Mouse (Mus musculus): ENCODE measurements at regions not wholly inside any gene's neighbourhood (a gene's known extent, or its start where the extent isn't known, plus 50 kb on each side); places are given as distances from the start of the nearest gene placed in this dataset.
"Not testable (repeated sequence)": the region's sequence is repeated elsewhere in the genome, so short reads cannot be mapped to it uniquely, and the experiment has no call there.

DNA sequence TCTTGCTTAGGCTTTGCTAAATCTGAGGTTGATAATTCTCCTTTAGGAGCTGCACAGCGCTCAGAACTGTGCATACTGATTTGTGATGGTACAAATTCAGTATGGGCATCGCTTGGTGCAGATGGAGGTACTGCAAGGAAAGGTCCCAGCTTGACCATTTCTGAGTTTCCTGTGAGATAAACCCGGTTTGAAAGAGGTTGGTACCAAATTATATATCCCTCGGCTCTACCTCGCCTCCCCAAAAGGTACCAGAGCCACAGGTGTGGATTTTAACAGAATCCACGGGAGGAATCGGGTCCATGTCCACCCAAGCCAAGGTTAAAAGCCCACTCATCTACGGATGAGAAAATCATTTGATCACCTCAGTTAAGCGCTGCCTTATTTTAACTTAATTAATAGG is 172.5 kb upstream of the Zfp808 start:
- not testable (repeated sequence) for H3K36me3 ChIP-seq (ENCODE audit: control insufficient read depth, insufficient read depth, low read length); H3K4me1 ChIP-seq (ENCODE audit: control insufficient read depth, insufficient read depth, low read length); H3K4me2 ChIP-seq (ENCODE audit: low read length); H3K27ac ChIP-seq (ENCODE audit: low read length); H3K4me3 ChIP-seq (ENCODE audit: low read depth, low read length); ATAC-seq; H3K9ac ChIP-seq (ENCODE audit: low read depth, low read length); H3K9me3 ChIP-seq (replicated peaks; ENCODE audit: control insufficient read depth, low read length, poor library complexity, severe bottlenecking); H3K27me3 ChIP-seq (ENCODE audit: control insufficient read depth, insufficient read depth, low read depth, low read length)
- WGBS: 85% methylated on average over 7 of the region's 9 CpGs

DNA sequence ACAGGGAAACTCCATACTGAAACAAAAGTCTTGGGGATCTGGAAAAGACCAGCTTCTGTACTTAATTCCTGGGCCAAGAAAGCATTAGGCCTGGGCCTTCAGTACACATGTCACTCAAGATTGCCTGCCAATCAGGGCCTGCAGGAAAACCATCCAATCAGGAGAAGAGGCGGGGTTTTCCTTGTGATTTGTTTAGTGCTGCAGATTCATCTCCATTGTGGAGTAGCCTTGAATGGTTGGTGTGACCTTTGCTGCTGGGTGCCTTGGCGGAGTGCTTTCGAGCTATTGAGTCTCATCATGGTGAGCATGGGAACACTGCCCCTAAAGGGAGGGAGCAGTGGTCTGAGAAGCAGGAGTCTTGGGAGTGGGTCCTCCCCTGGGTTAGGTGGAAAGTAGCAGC is 150.8 kb upstream of the Zfp808 start:
- not testable (repeated sequence) for H3K27ac ChIP-seq (ENCODE audit: low read length); H3K9me3 ChIP-seq (replicated peaks; ENCODE audit: control insufficient read depth, low read length, poor library complexity, severe bottlenecking); ATAC-seq; H3K36me3 ChIP-seq (ENCODE audit: control insufficient read depth, insufficient read depth, low read length); H3K4me3 ChIP-seq (ENCODE audit: low read depth, low read length); H3K4me2 ChIP-seq (ENCODE audit: low read length); H3K4me1 ChIP-seq (ENCODE audit: control insufficient read depth, insufficient read depth, low read length); H3K9ac ChIP-seq (ENCODE audit: low read depth, low read length); H3K27me3 ChIP-seq (ENCODE audit: control insufficient read depth, insufficient read depth, low read depth, low read length)
- WGBS: 87% methylated on average over 3 of the region's 3 CpGs

DNA sequence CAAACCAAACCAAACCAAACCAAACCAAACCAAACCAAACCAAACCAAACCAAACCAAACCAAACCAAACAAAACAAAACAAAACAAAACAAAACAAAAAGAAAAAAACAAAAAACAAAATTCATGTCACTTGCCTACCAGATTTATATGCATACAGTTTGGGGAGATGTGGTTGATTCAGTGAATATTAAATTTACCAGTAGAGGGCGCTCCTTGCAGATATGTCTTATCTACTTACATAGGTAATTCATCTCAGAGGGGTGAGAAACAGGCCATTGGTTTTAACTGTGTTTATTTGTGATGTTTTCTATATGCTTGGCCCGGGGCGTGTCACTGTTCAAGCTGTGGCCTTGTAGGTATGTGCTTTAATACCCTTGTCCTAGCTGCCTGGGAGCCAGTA is 133.2 kb upstream of the Zfp808 start:
- ATAC-seq; H3K27ac ChIP-seq (ENCODE audit: low read length); H3K27me3 ChIP-seq (ENCODE audit: control insufficient read depth, insufficient read depth, low read depth, low read length); H3K4me1 ChIP-seq (ENCODE audit: control insufficient read depth, insufficient read depth, low read length); H3K9me3 ChIP-seq (replicated peaks; ENCODE audit: control insufficient read depth, low read length, poor library complexity, severe bottlenecking); H3K4me3 ChIP-seq (ENCODE audit: low read depth, low read length); H3K4me2 ChIP-seq (ENCODE audit: low read length); H3K9ac ChIP-seq (ENCODE audit: low read depth, low read length); H3K36me3 ChIP-seq (ENCODE audit: control insufficient read depth, insufficient read depth, low read length): not testable (repeated sequence)
- 68% methylated on average over 3 of the region's 3 CpGs for WGBS

GRCm38 (mm10) chr13:61998803-61999202 is 130.9 kb upstream of the Zfp808 start:
- H3K4me1 ChIP-seq (ENCODE audit: control insufficient read depth, insufficient read depth, low read length); H3K9ac ChIP-seq (ENCODE audit: low read depth, low read length); ATAC-seq; H3K9me3 ChIP-seq (replicated peaks; ENCODE audit: control insufficient read depth, low read length, poor library complexity, severe bottlenecking); H3K27me3 ChIP-seq (ENCODE audit: control insufficient read depth, insufficient read depth, low read depth, low read length); H3K4me2 ChIP-seq (ENCODE audit: low read length); H3K27ac ChIP-seq (ENCODE audit: low read length); H3K36me3 ChIP-seq (ENCODE audit: control insufficient read depth, insufficient read depth, low read length); H3K4me3 ChIP-seq (ENCODE audit: low read depth, low read length): not testable (repeated sequence)
- 11% methylated on average over 6 of the region's 6 CpGs for WGBS

DNA sequence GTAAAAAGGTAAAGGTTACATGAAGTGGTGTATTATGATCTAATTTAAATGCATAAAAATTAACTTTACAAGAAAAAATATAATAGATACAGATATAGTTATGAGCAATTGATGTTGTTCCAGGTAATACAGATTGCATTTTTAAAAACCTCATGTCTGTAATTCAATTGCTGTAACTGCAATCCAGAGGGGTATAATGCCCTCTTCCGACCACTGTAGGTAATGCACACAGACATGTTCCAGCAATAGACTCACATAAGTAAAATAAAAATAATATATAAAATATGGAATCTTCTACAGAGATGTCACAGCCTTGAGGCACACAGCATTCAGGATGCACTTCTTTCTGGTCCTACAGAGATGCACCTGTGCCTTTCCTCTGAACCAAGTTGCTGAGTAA is 122.4 kb upstream of the Zfp808 start:
- 75% methylated on average over 1 of the region's 1 CpGs for WGBS
- H3K27me3 ChIP-seq (ENCODE audit: control insufficient read depth, insufficient read depth, low read depth, low read length); H3K27ac ChIP-seq (ENCODE audit: low read length); H3K36me3 ChIP-seq (ENCODE audit: control insufficient read depth, insufficient read depth, low read length); H3K4me3 ChIP-seq (ENCODE audit: low read depth, low read length); H3K4me1 ChIP-seq (ENCODE audit: control insufficient read depth, insufficient read depth, low read length); H3K9ac ChIP-seq (ENCODE audit: low read depth, low read length); ATAC-seq; H3K9me3 ChIP-seq (replicated peaks; ENCODE audit: control insufficient read depth, low read length, poor library complexity, severe bottlenecking); H3K4me2 ChIP-seq (ENCODE audit: low read length): not testable (repeated sequence)

GRCm38 (mm10) chr13:62015424-62016167 is 114.1 kb upstream of the Zfp808 start:
- 1% methylated on average over 22 of the region's 22 CpGs for WGBS
- peak; percentile 95 for ATAC-seq

GRCm38 (mm10) chr13:62016168-62016502 is 113.6 kb upstream of the Zfp808 start:
- not testable (repeated sequence) for H3K27me3 ChIP-seq (ENCODE audit: control insufficient read depth, insufficient read depth, low read depth, low read length); H3K36me3 ChIP-seq (ENCODE audit: control insufficient read depth, insufficient read depth, low read length); H3K9me3 ChIP-seq (replicated peaks; ENCODE audit: control insufficient read depth, low read length, poor library complexity, severe bottlenecking); ATAC-seq; H3K4me1 ChIP-seq (ENCODE audit: control insufficient read depth, insufficient read depth, low read length)
- H3K9ac ChIP-seq (ENCODE audit: low read depth, low read length): peak overlapping the region; percentile 74
- H3K4me2 ChIP-seq (ENCODE audit: low read length): peak overlapping the region; percentile 63
- H3K27ac ChIP-seq (ENCODE audit: low read length): peak overlapping the region; percentile 73; the same call in 1 of the 2 replicates
- H3K4me3 ChIP-seq (ENCODE audit: low read depth, low read length): peak overlapping the region; percentile 59
- WGBS: 0% methylated on average over 5 of the region's 5 CpGs

More at GRCm38 (mm10) chr13:62015424-62016167, 114.1 kb upstream of the Zfp808 start:
- H3K4me1 ChIP-seq (ENCODE audit: control insufficient read depth, insufficient read depth, low read length); H3K36me3 ChIP-seq (ENCODE audit: control insufficient read depth, insufficient read depth, low read length); H3K9me3 ChIP-seq (replicated peaks; ENCODE audit: control insufficient read depth, low read length, poor library complexity, severe bottlenecking); H3K27me3 ChIP-seq (ENCODE audit: control insufficient read depth, insufficient read depth, low read depth, low read length): not testable (repeated sequence)
- H3K27ac ChIP-seq (ENCODE audit: low read length): peak overlapping the region; percentile 73; the same call in 1 of the 2 replicates
- peak overlapping the region; percentile 59 for H3K4me3 ChIP-seq (ENCODE audit: low read depth, low read length)
- H3K9ac ChIP-seq (ENCODE audit: low read depth, low read length): peak overlapping the region; percentile 74
- peak overlapping the region; percentile 63 for H3K4me2 ChIP-seq (ENCODE audit: low read length)

- not testable (repeated sequence) for H3K4me2 ChIP-seq (ENCODE audit: low read length); H3K4me1 ChIP-seq (ENCODE audit: control insufficient read depth, insufficient read depth, low read length); H3K4me3 ChIP-seq (ENCODE audit: low read depth, low read length); H3K36me3 ChIP-seq (ENCODE audit: control insufficient read depth, insufficient read depth, low read length); H3K27ac ChIP-seq (ENCODE audit: low read length); H3K9me3 ChIP-seq (replicated peaks; ENCODE audit: control insufficient read depth, low read length, poor library complexity, severe bottlenecking); ATAC-seq; H3K9ac ChIP-seq (ENCODE audit: low read depth, low read length); H3K27me3 ChIP-seq (ENCODE audit: control insufficient read depth, insufficient read depth, low read depth, low read length)
- WGBS: 91% methylated on average over 2 of the region's 2 CpGs
Measured at GRCm38 (mm10) chr13:62037646-62038045, 92.0 kb upstream of the Zfp808 start.

GRCm38 (mm10) chr13:62077951-62078671 is 51.6 kb upstream of the Zfp808 start:
- not testable (repeated sequence) for ATAC-seq

More at GRCm38 (mm10) chr13:62077951-62078671, 51.6 kb upstream of the Zfp808 start:
- H3K4me3 ChIP-seq (ENCODE audit: low read depth, low read length); H3K27ac ChIP-seq (ENCODE audit: low read length); H3K4me2 ChIP-seq (ENCODE audit: low read length); H3K9ac ChIP-seq (ENCODE audit: low read depth, low read length); H3K9me3 ChIP-seq (replicated peaks; ENCODE audit: control insufficient read depth, low read length, poor library complexity, severe bottlenecking); H3K4me1 ChIP-seq (ENCODE audit: control insufficient read depth, insufficient read depth, low read length); H3K36me3 ChIP-seq (ENCODE audit: control insufficient read depth, insufficient read depth, low read length); H3K27me3 ChIP-seq (ENCODE audit: control insufficient read depth, insufficient read depth, low read depth, low read length): not testable (repeated sequence)
- WGBS: 63% methylated on average over 2 of the region's 2 CpGs
